Mouse (Mus musculus) inflammation-experienced regulatory T-cells (primary cell): Measurements from ENCODE around the gene Clec1b. TPM values are rescaled to one million over a fixed set of nuclear protein-coding genes. Genes with fewer than 3 reads are reported as not detected.

Source experiments
- polyA plus RNA-seq, 2 experiments: library from polyadenylated mRNA; unstranded; fragments of 100-300 nt; shearing (Covaris generic); gene quantifications; one replicate each; pipeline ENCODE4 v1.2.1; 2017

The Clec1b gene
- 1 to 10 TPM in 1 of 2 experiments, under 1 TPM in 1; 0.06 to 2.6 TPM for polyA plus RNA-seq

DNA sequence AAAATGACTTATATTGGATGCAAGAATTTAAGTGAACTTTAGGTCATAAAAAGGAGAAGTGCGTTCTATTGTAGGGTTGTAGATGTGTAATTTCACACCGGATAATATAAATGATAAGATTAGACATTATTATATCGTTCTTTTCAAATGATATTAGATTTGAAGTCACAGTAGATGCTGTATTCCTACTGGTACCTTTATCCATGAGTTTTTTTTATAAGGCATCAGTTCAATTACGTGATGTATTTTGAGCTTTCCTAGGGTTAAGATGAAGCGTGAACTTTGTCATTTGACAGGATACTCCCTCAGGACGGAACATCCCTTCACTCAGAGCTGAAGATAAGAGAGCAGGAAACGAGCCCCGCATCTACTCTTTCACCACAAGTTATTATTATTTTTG is at the start of gene Clec1b:
Clec1b (plus strand) TSS at position 301 of the 400 bp plus-strand sequence.

GRCm38 (mm10) chr6:129385774-129386173 is 11.3 kb upstream of the Clec1b start, which contains the start of gene Clec12b:
Clec12b (minus strand) TSS chr6:129385874.

GRCm38 (mm10) chr6:129408562-129408961 is 11.5 kb downstream of the Clec1b start, which contains the start of gene Clec9a:
Clec9a (plus strand) TSS chr6:129408862.

GRCm38 (mm10) chr6:129451411-129452039 is 54.4 kb downstream of the Clec1b start, which contains the start of gene Clec1a:
Clec1a (minus strand) TSS chr6:129452000.

Other genes starting within 250 kb of the Clec1b start
- 10 to 100 TPM; 19.6 to 36.4 TPM for gene Clec2d, start 216.7 kb upstream of the Clec1b start, polyA plus RNA-seq
- gene Cd69, start 121.9 kb upstream of the Clec1b start, polyA plus RNA-seq, result 100 to 1,000 TPM; 104 to 133 TPM
- gene 4922502D21Rik, start 65.5 kb upstream of the Clec1b start, polyA plus RNA-seq, result not detected
- 1 to 10 TPM in 1 of 2 experiments, under 1 TPM in 1; 0.17 to 2.5 TPM for gene Clec12a, start 54.6 kb upstream of the Clec1b start, polyA plus RNA-seq
- not detected for gene Clec12b, start 11.4 kb upstream of the Clec1b start, polyA plus RNA-seq
- not detected for gene Clec9a, start 11.6 kb downstream of the Clec1b start, polyA plus RNA-seq
- not detected for gene Clec1a, start 54.7 kb downstream of the Clec1b start, polyA plus RNA-seq
- under 1 TPM in 1 of 2 experiments, not detected in 1; 0.13 TPM for gene Olr1, start 109.9 kb downstream of the Clec1b start, polyA plus RNA-seq
- gene Tmem52b, start 115.3 kb downstream of the Clec1b start, polyA plus RNA-seq, result under 1 TPM in 1 of 2 experiments, not detected in 1; 0.11 TPM
- 10 to 100 TPM in 1 of 2 experiments, 1 to 10 TPM in 1; 8.5 to 20.1 TPM for gene Gabarapl1, start 135.9 kb downstream of the Clec1b start, polyA plus RNA-seq
- not detected for gene Klre1, start 180.6 kb downstream of the Clec1b start, polyA plus RNA-seq
- gene Klrd1, start 194.5 kb downstream of the Clec1b start, polyA plus RNA-seq, result 10 to 100 TPM in 1 of 2 experiments, under 1 TPM in 1; 0.29 to 23.8 TPM
- 10 to 100 TPM in 1 of 2 experiments, under 1 TPM in 1; 0.28 to 88.4 TPM for gene Klrk1, start 226.6 kb downstream of the Clec1b start, polyA plus RNA-seq
- gene Klrc3, start 246.0 kb downstream of the Clec1b start, polyA plus RNA-seq, result not detected